Mouse (Mus musculus): ENCODE measurements at regions not wholly inside any gene's neighbourhood (a gene's known extent, or its start where the extent isn't known, plus 50 kb on each side); places are given as distances from the start of the nearest gene placed in this dataset.

GRCm38 (mm10) chr13:107760511-107760910 is 283.7 kb upstream of the Smim15 start:
- no peak for ATAC-seq (replicated peaks in 1 of 2; ENCODE audit: insufficient read depth in 1 of 2, low FRiP score in 2 of 2, low TSS enrichment in 1 of 2, low read depth in 1 of 2, poor library complexity in 2 of 2, severe bottlenecking in 2 of 2)

GRCm38 (mm10) chr13:107758327-107759095 is 285.7 kb upstream of the Smim15 start:
- ATAC-seq (replicated peaks in 1 of 2; ENCODE audit: insufficient read depth in 1 of 2, low FRiP score in 2 of 2, low TSS enrichment in 1 of 2, low read depth in 1 of 2, poor library complexity in 2 of 2, severe bottlenecking in 2 of 2), result no peak

- no peak for ATAC-seq (replicated peaks in 1 of 2; ENCODE audit: insufficient read depth in 1 of 2, low FRiP score in 2 of 2, low TSS enrichment in 1 of 2, low read depth in 1 of 2, poor library complexity in 2 of 2, severe bottlenecking in 2 of 2)
Observed at GRCm38 (mm10) chr13:107752745-107753144, 291.5 kb upstream of the Smim15 start.

- ATAC-seq (replicated peaks in 1 of 2; ENCODE audit: insufficient read depth in 1 of 2, low FRiP score in 2 of 2, low TSS enrichment in 1 of 2, low read depth in 1 of 2, poor library complexity in 2 of 2, severe bottlenecking in 2 of 2), result no peak
Observed at GRCm38 (mm10) chr13:107743464-107744218, 300.6 kb upstream of the Smim15 start.

GRCm38 (mm10) chr13:107736581-107736980 is 307.7 kb upstream of the Smim15 start:
- no peak for ATAC-seq (replicated peaks in 1 of 2; ENCODE audit: insufficient read depth in 1 of 2, low FRiP score in 2 of 2, low TSS enrichment in 1 of 2, low read depth in 1 of 2, poor library complexity in 2 of 2, severe bottlenecking in 2 of 2)

GRCm38 (mm10) chr13:107734161-107734905 is 309.9 kb upstream of the Smim15 start:
- peak; percentile 78 to 81; a peak in 3 of 4 replicates for ATAC-seq (replicated peaks in 1 of 2; ENCODE audit: insufficient read depth in 1 of 2, low FRiP score in 2 of 2, low TSS enrichment in 1 of 2, low read depth in 1 of 2, poor library complexity in 2 of 2, severe bottlenecking in 2 of 2)

GRCm38 (mm10) chr13:107730976-107731375 is 313.3 kb upstream of the Smim15 start:
- ATAC-seq (replicated peaks in 1 of 2; ENCODE audit: insufficient read depth in 1 of 2, low FRiP score in 2 of 2, low TSS enrichment in 1 of 2, low read depth in 1 of 2, poor library complexity in 2 of 2, severe bottlenecking in 2 of 2), result no peak

- no peak for ATAC-seq (replicated peaks in 1 of 2; ENCODE audit: insufficient read depth in 1 of 2, low FRiP score in 2 of 2, low TSS enrichment in 1 of 2, low read depth in 1 of 2, poor library complexity in 2 of 2, severe bottlenecking in 2 of 2)
Observed at GRCm38 (mm10) chr13:107726491-107726890, 317.8 kb upstream of the Smim15 start.

- ATAC-seq (replicated peaks in 1 of 2; ENCODE audit: insufficient read depth in 1 of 2, low FRiP score in 2 of 2, low TSS enrichment in 1 of 2, low read depth in 1 of 2, poor library complexity in 2 of 2, severe bottlenecking in 2 of 2), result no peak
Observed at GRCm38 (mm10) chr13:107721901-107722300, 322.3 kb upstream of the Smim15 start.

- no peak for ATAC-seq (replicated peaks in 1 of 2; ENCODE audit: insufficient read depth in 1 of 2, low FRiP score in 2 of 2, low TSS enrichment in 1 of 2, low read depth in 1 of 2, poor library complexity in 2 of 2, severe bottlenecking in 2 of 2)
Observed at GRCm38 (mm10) chr13:107720874-107721574, 323.2 kb upstream of the Smim15 start.

- no peak for ATAC-seq (replicated peaks in 1 of 2; ENCODE audit: insufficient read depth in 1 of 2, low FRiP score in 2 of 2, low TSS enrichment in 1 of 2, low read depth in 1 of 2, poor library complexity in 2 of 2, severe bottlenecking in 2 of 2)
Observed at GRCm38 (mm10) chr13:107718973-107719620, 325.1 kb upstream of the Smim15 start.

GRCm38 (mm10) chr13:107715616-107716015 is 328.6 kb upstream of the Smim15 start:
- no peak for ATAC-seq (replicated peaks in 1 of 2; ENCODE audit: insufficient read depth in 1 of 2, low FRiP score in 2 of 2, low TSS enrichment in 1 of 2, low read depth in 1 of 2, poor library complexity in 2 of 2, severe bottlenecking in 2 of 2)

GRCm38 (mm10) chr13:107714001-107714400 is 330.2 kb upstream of the Smim15 start:
- ATAC-seq (replicated peaks in 1 of 2; ENCODE audit: insufficient read depth in 1 of 2, low FRiP score in 2 of 2, low TSS enrichment in 1 of 2, low read depth in 1 of 2, poor library complexity in 2 of 2, severe bottlenecking in 2 of 2), result no peak

GRCm38 (mm10) chr13:107711341-107711994 is 332.8 kb upstream of the Smim15 start:
- no peak for ATAC-seq (replicated peaks in 1 of 2; ENCODE audit: insufficient read depth in 1 of 2, low FRiP score in 2 of 2, low TSS enrichment in 1 of 2, low read depth in 1 of 2, poor library complexity in 2 of 2, severe bottlenecking in 2 of 2)

- ATAC-seq (replicated peaks in 1 of 2; ENCODE audit: insufficient read depth in 1 of 2, low FRiP score in 2 of 2, low TSS enrichment in 1 of 2, low read depth in 1 of 2, poor library complexity in 2 of 2, severe bottlenecking in 2 of 2), result no peak
Observed at GRCm38 (mm10) chr13:107710368-107710767, 333.9 kb upstream of the Smim15 start.

- peak; percentile 42 to 45; a peak in 1 of 4 replicates for ATAC-seq (replicated peaks in 1 of 2; ENCODE audit: insufficient read depth in 1 of 2, low FRiP score in 2 of 2, low TSS enrichment in 1 of 2, low read depth in 1 of 2, poor library complexity in 2 of 2, severe bottlenecking in 2 of 2)
Observed at GRCm38 (mm10) chr13:107709828-107710227, 334.4 kb upstream of the Smim15 start.
